Mouse (Mus musculus) retina, embryonic 14.5 days (tissue): ENCODE results near the gene Lsm14a.
A peak's percentile ranks its signal among the peaks of the same experiment; 100 is the strongest.

Source experiments
- DNase-seq: peaks from one replicate; pipeline ENCODE4 v3.0.0-alpha.2; 2015; ENCODE audit warnings: low spot score

The Lsm14a gene

DNA sequence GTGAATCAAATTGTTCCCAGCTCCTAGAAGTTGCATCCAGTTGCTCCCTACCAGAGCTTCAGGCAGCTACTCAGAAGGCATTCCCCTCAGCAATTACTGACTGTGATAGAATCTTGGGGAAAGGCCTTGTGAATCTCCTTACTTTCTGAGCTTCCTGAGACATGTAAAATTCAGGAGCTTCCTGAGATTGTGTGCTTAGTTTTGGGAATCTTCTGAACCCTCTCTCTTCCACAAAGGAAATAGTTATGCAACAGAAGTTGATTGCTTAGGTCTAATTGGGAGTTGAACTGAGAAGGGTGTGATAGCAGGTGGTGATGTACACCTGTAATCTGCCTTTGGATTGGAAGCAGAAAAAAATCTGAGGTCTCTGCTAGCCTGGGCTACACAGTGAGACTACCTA is at the start of gene Lsm14a:
TSS of gene Lsm14a (minus strand) at position 101 of the 400 bp plus-strand sequence.
- DNase-seq: no peak

DNA sequence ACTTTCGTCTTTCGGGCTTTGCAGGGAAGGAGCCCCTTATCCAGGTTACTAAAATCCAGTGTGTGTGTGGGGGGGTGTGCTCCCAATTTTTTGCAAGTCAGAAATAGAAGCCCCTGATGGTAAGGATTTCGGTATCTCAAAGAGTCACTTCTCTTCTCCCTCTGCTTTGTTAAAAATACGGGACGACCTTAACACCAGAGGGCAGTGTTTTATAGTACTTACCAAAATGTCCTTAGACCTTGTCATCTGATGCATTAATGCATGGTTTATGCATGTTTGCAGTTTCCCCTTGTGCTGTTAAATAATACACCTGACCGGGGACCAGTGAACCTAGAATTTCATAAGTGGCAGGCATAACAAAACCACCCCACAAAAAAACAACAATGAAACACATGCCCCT is 45.8 kb upstream of the Lsm14a start:
- peak; percentile 80 for DNase-seq

GRCm38 (mm10) chr7:34433597-34433996 is 40.5 kb upstream of the Lsm14a start:
- no peak for DNase-seq

DNA sequence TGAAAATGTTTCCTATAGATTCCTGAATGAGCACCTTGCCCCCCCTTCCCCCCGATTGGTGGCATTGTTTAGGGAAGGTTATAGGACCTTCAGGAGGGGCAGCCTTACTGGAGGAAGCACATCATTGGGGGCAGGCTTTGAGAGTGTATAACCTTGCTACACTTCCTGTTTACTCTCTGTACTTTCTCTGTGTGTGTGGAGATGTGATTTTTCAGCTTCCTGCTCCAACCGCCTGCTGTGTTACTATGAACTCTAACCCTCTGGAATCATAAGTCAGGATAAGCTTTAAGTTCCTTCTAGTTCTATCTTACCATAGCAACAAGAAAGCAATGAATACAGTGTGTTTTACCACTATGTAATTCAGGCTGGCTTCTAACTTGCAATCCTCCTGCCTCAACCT is 28.1 kb upstream of the Lsm14a start:
- DNase-seq: no peak

DNA sequence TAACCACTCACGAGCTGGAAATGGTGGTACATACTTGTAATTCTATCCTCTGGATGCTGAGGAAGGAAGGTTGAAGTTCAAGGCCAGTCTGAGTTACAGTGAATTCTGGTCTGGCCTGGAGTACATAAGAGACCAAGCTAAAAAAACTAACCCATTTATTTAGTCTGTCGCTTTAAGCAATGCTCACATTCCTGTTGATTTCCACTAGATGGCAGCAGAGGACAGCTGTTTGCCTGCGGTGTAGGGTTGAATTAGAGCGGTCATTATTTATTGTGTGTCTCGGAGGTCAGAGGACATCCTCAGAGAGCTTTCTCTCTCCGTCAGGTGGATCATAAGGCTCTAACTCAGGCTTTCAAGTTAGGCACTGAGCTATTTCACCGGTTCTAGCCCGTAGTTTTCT is 14.4 kb upstream of the Lsm14a start:
- peak; percentile 85 for DNase-seq

GRCm38 (mm10) chr7:34403876-34404275 is 10.8 kb upstream of the Lsm14a start:
- no peak for DNase-seq

GRCm38 (mm10) chr7:34400070-34400469 is 7.0 kb upstream of the Lsm14a start:
- DNase-seq: no peak

- no peak for DNase-seq
Measured at GRCm38 (mm10) chr7:34398831-34399230, 5.7 kb upstream of the Lsm14a start.

DNA sequence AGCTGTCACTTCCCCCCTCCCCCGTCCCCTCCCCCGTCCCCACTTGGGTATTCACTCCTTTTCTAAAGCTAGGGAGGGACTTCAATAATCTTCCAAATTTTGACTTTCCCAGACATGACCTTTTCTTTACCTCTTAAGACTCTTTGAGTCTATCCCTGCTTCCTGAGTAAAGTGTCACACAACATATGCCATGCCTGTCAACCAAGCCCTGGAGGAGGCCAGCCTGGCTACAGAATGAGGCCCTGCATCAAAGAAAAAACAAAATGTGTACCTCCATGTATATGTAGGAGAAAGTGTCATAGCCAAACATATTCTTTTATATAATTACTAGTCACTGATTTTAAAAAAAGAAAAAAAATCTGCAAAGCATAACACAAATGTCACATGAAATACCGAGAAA is 3.7 kb upstream of the Lsm14a start:
- DNase-seq: no peak

DNA sequence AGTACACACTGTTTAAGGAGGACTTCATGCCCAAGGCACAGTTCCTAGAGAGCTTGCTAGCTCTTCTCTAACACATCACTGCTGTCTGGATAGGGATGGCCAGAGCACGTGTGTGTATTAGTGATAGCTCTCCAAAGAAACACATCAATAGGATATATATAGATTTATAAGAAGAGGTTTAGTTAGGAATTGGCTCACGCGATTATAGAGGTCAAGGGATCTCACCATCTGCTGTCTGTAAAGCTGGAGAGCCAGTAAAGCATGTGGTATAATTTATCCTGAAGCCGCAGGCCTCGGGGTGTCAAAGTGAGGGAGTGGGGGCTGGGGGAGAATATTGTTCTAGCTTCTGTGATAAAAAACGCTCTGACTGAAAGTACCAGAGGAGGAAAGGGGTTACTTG is 2.6 kb upstream of the Lsm14a start:
- DNase-seq: no peak

DNA sequence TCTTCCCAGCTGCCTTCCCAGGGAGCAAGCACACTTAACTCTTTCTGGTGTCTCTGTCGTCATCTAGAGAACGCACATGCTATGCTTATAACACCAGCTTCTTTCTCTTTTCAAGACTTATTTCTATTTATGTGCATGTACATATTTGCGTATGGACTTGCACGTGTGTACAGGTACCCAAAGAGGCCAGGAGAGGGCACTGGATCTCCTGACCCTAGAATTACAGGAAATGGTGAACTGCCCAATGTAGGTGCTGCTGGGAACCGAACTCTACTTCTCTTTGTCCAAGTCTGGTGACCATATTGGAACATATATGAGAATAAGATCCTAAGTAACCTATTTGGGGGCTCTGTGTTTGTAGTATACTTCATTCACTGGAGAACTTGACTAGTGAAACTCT is 1.5 kb upstream of the Lsm14a start:
- no peak for DNase-seq

- no peak for DNase-seq
Measured at GRCm38 (mm10) chr7:34394091-34394490, 976 bp upstream of the Lsm14a start.

DNA sequence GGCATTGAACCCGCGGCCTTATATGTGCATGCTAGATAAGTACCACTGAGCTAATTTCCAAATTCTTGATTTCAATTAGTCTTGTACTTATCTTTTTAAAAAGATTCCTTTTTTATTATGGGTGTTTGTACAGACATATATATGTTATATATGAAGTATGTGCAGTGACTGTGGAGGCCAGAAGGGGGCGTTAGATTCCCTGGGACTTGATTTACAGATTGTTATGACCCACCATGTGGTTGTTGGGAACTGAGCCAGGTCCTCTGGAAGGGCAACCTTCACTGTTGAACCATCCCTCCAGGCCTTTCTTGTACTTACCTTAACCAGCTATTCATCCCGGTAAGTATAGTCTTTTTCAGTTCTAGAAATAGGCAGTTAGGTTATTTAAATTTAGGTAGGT is 780 bp downstream of the Lsm14a start:
- DNase-seq: no peak

- no peak for DNase-seq
Measured at GRCm38 (mm10) chr7:34391711-34392110, 1.4 kb downstream of the Lsm14a start.

- DNase-seq: peak; percentile 20
Measured at GRCm38 (mm10) chr7:34390834-34391155, 2.3 kb downstream of the Lsm14a start.

DNA sequence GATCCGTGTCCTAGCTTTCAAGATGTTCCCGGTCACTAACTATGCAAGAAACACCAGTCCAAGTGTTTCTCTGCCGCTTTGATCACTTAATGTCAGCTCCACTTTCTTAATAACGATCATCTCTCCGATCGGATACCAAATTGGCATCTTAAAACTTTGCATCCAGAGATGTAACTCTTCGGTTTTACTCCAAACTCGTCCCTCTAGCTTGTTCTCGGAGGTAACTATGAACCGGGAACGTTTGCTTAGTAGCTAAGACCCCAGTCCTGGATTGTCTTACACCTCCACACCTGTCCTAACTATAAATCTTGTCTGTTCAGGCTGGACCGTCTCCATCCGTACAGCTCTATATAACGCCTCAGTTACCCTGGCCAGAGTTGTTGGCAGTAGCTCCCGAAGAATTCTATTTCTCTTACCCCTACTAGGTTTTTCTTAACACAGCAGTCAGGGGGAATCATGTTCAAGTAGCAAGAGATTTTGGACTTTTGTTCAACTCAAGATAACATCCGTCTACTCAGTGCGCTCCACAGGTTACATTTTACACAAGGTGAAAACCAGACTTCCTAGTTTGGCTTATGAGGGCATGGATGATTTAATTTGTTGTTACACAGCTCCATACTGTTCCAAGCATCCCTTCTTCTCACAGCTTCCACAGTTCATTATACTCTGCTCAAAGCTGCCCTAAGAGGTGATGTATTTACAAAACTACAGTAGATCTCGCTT is 2.8 kb downstream of the Lsm14a start:
- no peak for DNase-seq

- DNase-seq: peak; percentile 92
Measured at GRCm38 (mm10) chr7:34389277-34390085, 3.6 kb downstream of the Lsm14a start.

DNA sequence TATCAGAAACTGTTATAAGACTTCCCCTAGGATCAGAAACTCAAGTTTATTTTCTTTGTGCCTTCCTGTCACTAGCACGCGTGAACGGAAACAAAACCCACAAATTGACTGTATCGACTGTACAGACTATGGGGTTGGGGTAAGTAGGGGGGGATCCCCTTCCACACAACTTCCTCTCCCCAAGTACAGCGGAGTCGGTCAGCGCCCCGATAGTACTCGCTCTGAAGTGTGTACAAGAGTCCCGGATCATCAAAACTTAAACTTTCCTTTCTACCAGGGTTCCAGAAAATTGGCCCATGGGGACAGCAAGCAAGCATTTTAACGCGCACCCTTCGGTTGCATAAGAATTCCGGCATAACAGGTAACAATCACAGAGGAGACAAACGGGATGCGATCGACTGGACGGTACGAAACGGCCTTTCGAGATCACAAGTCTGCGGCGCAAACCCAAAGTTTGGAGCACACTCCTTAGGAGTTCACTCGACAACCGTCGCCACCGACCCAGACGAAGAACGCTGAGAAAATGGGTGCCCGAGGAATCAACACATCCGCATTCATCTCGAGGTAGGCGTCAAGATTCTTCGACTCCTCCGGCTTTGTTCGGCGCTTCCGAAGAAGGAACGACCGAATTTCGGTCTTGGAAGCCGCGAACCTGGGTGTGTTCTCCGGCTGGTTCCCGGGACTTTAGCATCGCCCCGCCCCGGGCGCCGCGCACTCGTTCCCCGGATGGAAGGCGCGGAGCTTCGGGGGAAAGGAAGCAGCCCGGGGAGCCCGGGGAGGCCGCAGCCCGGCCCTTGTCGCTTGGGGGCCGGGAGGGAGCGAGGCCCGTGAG is 4.5 kb downstream of the Lsm14a start:
- peak; percentile 65 for DNase-seq

DNA sequence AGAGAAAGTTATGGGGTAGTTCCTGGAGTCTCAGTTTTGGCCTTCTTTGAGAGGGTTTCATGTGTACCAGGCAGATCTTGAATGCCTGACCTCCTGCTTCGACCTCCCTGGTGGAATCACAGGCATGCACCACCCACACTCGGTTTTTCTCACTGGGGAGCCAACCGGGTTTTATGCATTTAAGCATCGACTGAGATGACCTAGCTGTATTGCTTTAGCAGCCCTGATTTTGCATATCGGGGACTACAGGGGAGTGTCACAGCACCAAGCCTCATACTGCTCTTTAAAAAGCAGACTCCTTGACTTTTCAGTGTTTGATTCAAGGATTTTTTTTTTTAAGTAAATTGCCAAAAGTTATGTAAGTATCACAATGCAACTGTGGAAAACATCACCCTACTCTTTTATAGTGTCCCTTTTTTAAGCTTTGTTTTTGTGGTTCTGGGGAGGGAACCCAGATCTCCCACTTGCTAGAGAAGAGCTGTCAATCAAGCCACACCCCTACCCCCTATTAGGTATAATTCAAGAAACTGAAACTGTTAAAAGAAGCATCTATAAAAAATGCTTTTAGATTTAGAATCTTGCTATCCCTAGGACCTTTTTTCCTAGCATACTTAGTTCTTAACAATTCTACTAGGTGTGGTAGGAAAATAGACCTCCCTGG is 5.2 kb downstream of the Lsm14a start:
- no peak for DNase-seq

DNA sequence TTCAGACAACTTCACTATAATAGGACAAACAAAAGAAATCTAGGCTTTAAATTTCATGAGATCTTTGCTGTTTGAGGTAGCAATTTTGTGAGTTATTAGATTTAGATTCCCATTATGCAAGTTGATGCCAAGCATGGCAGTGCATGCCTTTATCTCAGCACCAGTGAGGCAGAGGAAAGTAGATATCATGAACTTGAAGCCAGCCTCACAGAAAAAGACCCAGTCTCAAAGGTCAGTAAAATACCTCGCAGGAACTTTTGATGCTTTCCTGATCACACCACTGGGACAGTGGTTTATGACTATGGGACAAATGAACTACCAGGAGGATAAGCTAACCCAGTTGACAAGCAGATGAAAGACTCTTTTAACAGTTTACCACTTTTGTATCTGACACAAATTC is 10.3 kb downstream of the Lsm14a start:
- no peak for DNase-seq

GRCm38 (mm10) chr7:34381733-34382132 is 11.4 kb downstream of the Lsm14a start:
- no peak for DNase-seq

- no peak for DNase-seq
Measured at GRCm38 (mm10) chr7:34380311-34380710, 12.8 kb downstream of the Lsm14a start.
